Mouse (Mus musculus) erythroblast, embryonic 14.5 days (primary cell): ENCODE results near the gene Ccdc162.

ENCODE experiments used
- GATA1 ChIP-seq: IDR thresholded peaks from 2 replicates; pipeline ENCODE4 v1.6.1; 2012; ENCODE audit warnings: low read length, inconsistent platforms, mixed read lengths
- TAL1 ChIP-seq: IDR thresholded peaks from 3 replicates; pipeline ENCODE4 v1.6.1; 2012; ENCODE audit warnings: low read length, inconsistent platforms, mixed read lengths

- TF ChIP-seq TAL1 (no peak), GATA1 (no peak)
Observed at GRCm38 (mm10) chr10:41716029-41716897, at the start of gene Ccdc162.
